ENCODE assay signal across 28 mouse cellular contexts in genomic region chr16:93238326-93238725, GRCm38 (mm10).
A peak's percentile ranks its signal among the peaks of the same experiment; 100 is the strongest.
DNase-seq lines count a peak whose midpoint lies in the region; ATAC-seq and TF ChIP-seq lines count a peak whose summit lies in the region.
"Had no signal": no experiment of that assay in that cellular context is flagged by ENCODE, and none has a peak within 500 bp of the region (broad histone marks: within the 10 kb centered on the region; RNA-seq: fewer than 3 reads in every experiment).

No protein-coding gene starts in this region.

- H3K79me2 ChIP-seq in myocyte (ENCODE audit: control insufficient read depth, insufficient read depth), result no peaks in the 10 kb centered on the region

- H3K27me3 ChIP-seq in myocyte (ENCODE audit: control insufficient read depth, insufficient read depth, insufficient read length), result no peaks in the 10 kb centered on the region
- H3K27me3 ChIP-seq: embryonic facial prominence, embryonic 12.5 days; embryonic facial prominence, embryonic 15.5 days; forebrain, embryonic 13.5 days; heart, embryonic 13.5 days; Patski had no signal

- ATAC-seq in granulocyte monocyte progenitor cell, adult 5-6 weeks (replicated peaks; ENCODE audit: poor library complexity, severe bottlenecking), result no peak
- ATAC-seq: forebrain, embryonic 13.5 days; forebrain, embryonic 16.5 days; hindbrain, embryonic 16.5 days; intestine, embryonic 16.5 days; Patski had no signal

- TF ChIP-seq POLR2A in myocyte (IDR thresholded peaks at IDR 0.05; ENCODE audit: insufficient read length, low read depth), result no peak

- H3K4me2 ChIP-seq in myocyte (ENCODE audit: low read depth), result peak overlapping the region; percentile 62
- H3K4me2 ChIP-seq: embryonic facial prominence, embryonic 12.5 days; embryonic facial prominence, embryonic 15.5 days; forebrain, embryonic 13.5 days; heart, embryonic 13.5 days; hindbrain, embryonic 12.5 days had no signal

- H3K4me3 ChIP-seq in myocyte, result no peak overlapping the region
- H3K4me3 ChIP-seq: embryonic facial prominence, embryonic 12.5 days; embryonic facial prominence, embryonic 15.5 days; erythroblast, embryonic 14.5 days; forebrain, embryonic 10.5 days; forebrain, embryonic 13.5 days; heart, adult 2 months; heart, embryonic 10.5 days; heart, embryonic 13.5 days; hindbrain, embryonic 12.5 days had no signal

- peak; percentile 21 for DNase-seq in heart, adult 11 months
- no peak for DNase-seq in heart, postnatal 25 days (ENCODE audit: low spot score)
- DNase-seq in adipocyte (ENCODE audit: low spot score), result peak; percentile 73
- DNase-seq in kidney, adult 11 months, result no peak
- DNase-seq in gastrocnemius, adult 8-10 months (ENCODE audit: low spot score in 2 of 2), result no peak
- DNase-seq: adrenal gland, adult 2 months; adrenal gland, postnatal 14 days; cerebellum, adult 11-12 months; cerebellum, adult 9-10 months; cerebellum, postnatal 25 days; gastrocnemius, postnatal 14 days; heart, adult 2 months; heart, postnatal 14 days; kidney, adult 2 months had no signal

- intact Hi-C loops in heart, postnatal 25 days (cut with DNase I), result no loop called here

- no peak overlapping the region for H3ac ChIP-seq in myocyte (ENCODE audit: control insufficient read depth, insufficient read length)

- H3K36me3 ChIP-seq in myocyte (ENCODE audit: control insufficient read depth, insufficient read depth), result no peaks in the 10 kb centered on the region
- H3K36me3 ChIP-seq: embryonic facial prominence, embryonic 12.5 days; embryonic facial prominence, embryonic 15.5 days; forebrain, embryonic 10.5 days; heart, embryonic 10.5 days; heart, embryonic 13.5 days; hindbrain, embryonic 12.5 days had no signal

TF ChIP-seq in myocyte, 11 proteins besides CTCF, POLR2A, EP300 and RAD21:
- TF ChIP-seq TCF12 (IDR thresholded peaks at IDR 0.05; ENCODE audit: insufficient read depth, poor library complexity, severe bottlenecking), result no peak
- no peak for TF ChIP-seq E2F4 (IDR thresholded peaks at IDR 0.05; ENCODE audit: insufficient read depth)
- no peak for TF ChIP-seq MAX (IDR thresholded peaks at IDR 0.05; ENCODE audit: low read depth)
- no peak for TF ChIP-seq TCF3 (IDR thresholded peaks at IDR 0.05; ENCODE audit: insufficient read length, low read depth)
- no peak for TF ChIP-seq MYOD1 (IDR thresholded peaks at IDR 0.05; ENCODE audit: control insufficient read depth in 1 of 3, insufficient read length in 2 of 3, low read depth in 2 of 3)

Comparison
In these comparisons a context has a peak if more than half of its experiments do, and no peak if none do; other contexts are left out.
1. DNase-seq: peak in heart, adult 11 months (single experiment) and adipocyte (single experiment); none in heart, postnatal 25 days (single experiment), kidney, adult 11 months (single experiment) and gastrocnemius, adult 8-10 months (0 of 2).